8 mouse cellular contexts compared by ENCODE assay signal in genomic region chr1:52501090-52501489, GRCm38 (mm10). TPM values are rescaled to one million over a fixed set of nuclear protein-coding genes. Genes with fewer than 3 reads are reported as not detected.
A peak's percentile ranks its signal among the peaks of the same experiment; 100 is the strongest.
DNase-seq lines count a peak whose midpoint lies in the region; ATAC-seq and TF ChIP-seq lines count a peak whose summit lies in the region.

No protein-coding gene starts in this region.

- peaks cover 23% of the 10 kb centered on the region for H3K27me3 ChIP-seq in hindbrain, embryonic 10.5 days (ENCODE audit: insufficient read depth, poor library complexity, severe bottlenecking)
- no peaks in the 10 kb centered on the region for H3K27me3 ChIP-seq in hindbrain, embryonic 11.5 days (ENCODE audit: control insufficient read depth, insufficient read depth, low read length)
- no peaks in the 10 kb centered on the region for H3K27me3 ChIP-seq in hindbrain, embryonic 14.5 days (ENCODE audit: control insufficient read depth, insufficient read depth, low read length)
- H3K27me3 ChIP-seq in midbrain, embryonic 14.5 days (ENCODE audit: control insufficient read depth, insufficient read depth, low read length), result no peaks in the 10 kb centered on the region

- intact Hi-C loops in left cerebral cortex, postnatal 36 days (cut with DNase I), result loop anchor here (5.0 kb wide), 1 partner anchor 96 kb away; no protein-coding TSS in a partner anchor

- no peak for TF ChIP-seq CTCF in cortical plate, adult 2 months (IDR thresholded peaks at IDR 0.05; ENCODE audit: extremely low read depth, insufficient read depth, low read length)

- H3K4me2 ChIP-seq in hindbrain, embryonic 11.5 days (replicated peaks; ENCODE audit: low read depth, low read length), result no peak overlapping the region; the same call in 1 of the 2 replicates
- H3K4me2 ChIP-seq in hindbrain, embryonic 14.5 days (replicated peaks), result peak overlapping the region; percentile 87
- peak overlapping the region; percentile 92 for H3K4me2 ChIP-seq in midbrain, embryonic 14.5 days (ENCODE audit: low read length)

- no peak for ATAC-seq in hindbrain, embryonic 11.5 days (ENCODE audit: low FRiP score)
- no peak for ATAC-seq in hindbrain, embryonic 14.5 days (ENCODE audit: low FRiP score)
- no peak for ATAC-seq in midbrain, embryonic 14.5 days (ENCODE audit: low FRiP score, low TSS enrichment)

- peak overlapping the region; percentile 80 for H3K4me3 ChIP-seq in hindbrain, embryonic 10.5 days
- H3K4me3 ChIP-seq in hindbrain, embryonic 11.5 days (ENCODE audit: low read depth, low read length), result no peak overlapping the region
- H3K4me3 ChIP-seq in cortical plate, adult 2 months (ENCODE audit: insufficient read depth, low read length), result peak overlapping the region; percentile 84; the same call in 1 of the 2 replicates
- peak overlapping the region; percentile 85 for H3K4me3 ChIP-seq in hindbrain, embryonic 14.5 days (replicated peaks; ENCODE audit: low read length)
- peak overlapping the region; percentile 74 for H3K4me3 ChIP-seq in midbrain, embryonic 14.5 days (replicated peaks; ENCODE audit: low read depth, low read length)

- 82% methylated on average over 1 of the region's 1 CpGs for WGBS in hindbrain, embryonic 10.5 days
- 81% methylated on average over 1 of the region's 1 CpGs for WGBS in hindbrain, embryonic 11.5 days
- 61% methylated on average over 1 of the region's 1 CpGs for WGBS in hindbrain, embryonic 14.5 days
- WGBS in midbrain, embryonic 14.5 days, result 76% methylated on average over 1 of the region's 1 CpGs

- H3K4me1 ChIP-seq in hindbrain, embryonic 10.5 days (replicated peaks), result peaks cover 3% of the 10 kb centered on the region; the same call in 1 of the 2 replicates
- H3K4me1 ChIP-seq in hindbrain, embryonic 11.5 days (replicated peaks; ENCODE audit: control insufficient read depth, insufficient read depth, low read length), result no peaks in the 10 kb centered on the region
- peaks cover 4% of the 10 kb centered on the region; the same call in 1 of the 2 replicates for H3K4me1 ChIP-seq in cortical plate, adult 2 months (ENCODE audit: control insufficient read depth, insufficient read depth, low read length)
- 0 out of 2 replicates have a peak, but pooled peaks cover 5% of the 10 kb centered on the region for H3K4me1 ChIP-seq in hindbrain, embryonic 14.5 days (replicated peaks; ENCODE audit: control insufficient read depth, insufficient read depth, low read length)
- H3K4me1 ChIP-seq in midbrain, embryonic 14.5 days (ENCODE audit: control insufficient read depth, insufficient read depth, low read length), result 0 out of 2 replicates have a peak, but pooled peaks cover 3% of the 10 kb centered on the region

- no peak for DNase-seq in hindbrain, embryonic 10.5 days (ENCODE audit: low spot score)
- DNase-seq in hindbrain, embryonic 11.5 days (ENCODE audit: low spot score), result no peak
- no peak for DNase-seq in hindbrain, embryonic 14.5 days (ENCODE audit: low spot score)
- no peak for DNase-seq in midbrain, embryonic 14.5 days
- no peak for DNase-seq in left cerebral cortex, postnatal 36 days (ENCODE audit: low spot score in 2 of 2)
- no peak for DNase-seq in right cerebral cortex, adult 2 months (ENCODE audit: low spot score in 2 of 2)
- DNase-seq in adrenal gland, adult 8-10 months, result no peak

- H3K9ac ChIP-seq in hindbrain, embryonic 11.5 days (ENCODE audit: low read depth, low read length), result no peak overlapping the region
- peak overlapping the region; percentile 88; the same call in 1 of the 2 replicates for H3K9ac ChIP-seq in hindbrain, embryonic 14.5 days
- H3K9ac ChIP-seq in midbrain, embryonic 14.5 days (replicated peaks; ENCODE audit: low read length), result peak overlapping the region; percentile 80; the same call in 1 of the 2 replicates

- no peaks in the 10 kb centered on the region for H3K36me3 ChIP-seq in hindbrain, embryonic 10.5 days
- no peaks in the 10 kb centered on the region for H3K36me3 ChIP-seq in hindbrain, embryonic 11.5 days (ENCODE audit: control insufficient read depth, insufficient read depth, low read length)
- H3K36me3 ChIP-seq in hindbrain, embryonic 14.5 days (replicated peaks; ENCODE audit: control insufficient read depth, insufficient read depth), result no peaks in the 10 kb centered on the region
- no peaks in the 10 kb centered on the region for H3K36me3 ChIP-seq in midbrain, embryonic 14.5 days (ENCODE audit: control insufficient read depth, insufficient read depth, low read length)

- H3K27ac ChIP-seq in hindbrain, embryonic 10.5 days, result no peak overlapping the region
- no peak overlapping the region for H3K27ac ChIP-seq in hindbrain, embryonic 11.5 days (ENCODE audit: low read depth, low read length)
- H3K27ac ChIP-seq in cortical plate, adult 2 months (ENCODE audit: insufficient read depth, low read length), result peak overlapping the region; percentile 95
- H3K27ac ChIP-seq in hindbrain, embryonic 14.5 days, result no peak overlapping the region
- no peak overlapping the region for H3K27ac ChIP-seq in midbrain, embryonic 14.5 days (replicated peaks; ENCODE audit: low read depth, low read length)

- TF ChIP-seq POLR2A in cortical plate, adult 2 months (IDR thresholded peaks at IDR 0.05; ENCODE audit: extremely low read depth, insufficient read depth, low read length), result no peak

- no peaks in the 10 kb centered on the region for H3K9me3 ChIP-seq in hindbrain, embryonic 10.5 days
- H3K9me3 ChIP-seq in hindbrain, embryonic 11.5 days (ENCODE audit: control insufficient read depth, low read length), result no peaks in the 10 kb centered on the region
- H3K9me3 ChIP-seq in hindbrain, embryonic 14.5 days (ENCODE audit: control insufficient read depth, low read length), result no peaks in the 10 kb centered on the region
- H3K9me3 ChIP-seq in midbrain, embryonic 14.5 days (ENCODE audit: control insufficient read depth, low read length), result no peaks in the 10 kb centered on the region

RNA-seq across cellular contexts. Expression of gene Nab1, which starts 0.6 kb away (rescaled TPM):
- polyA plus RNA-seq in hindbrain, embryonic 10.5 days (2016; fragmentation: Nextera tagmentation; extraction: Ambion mirVana), result 3.8 and 4.3 TPM in 2 replicates
- 9.2 and 10.0 TPM in 2 replicates for polyA plus RNA-seq in hindbrain, embryonic 11.5 days (2014; fragmentation: Nextera tagmentation; extraction: Ambion mirVana)
- 15.6 and 15.8 TPM in 2 replicates for polyA plus RNA-seq in cortical plate, adult 2 months (2012; rRNA removed)
- 10.9 and 13.2 TPM in 2 replicates for polyA plus RNA-seq in hindbrain, embryonic 14.5 days (2014; fragmentation: Nextera tagmentation; extraction: Ambion mirVana)
- 5.3 and 6.0 TPM in 2 replicates for polyA plus RNA-seq in midbrain, embryonic 14.5 days (2014; fragmentation: Nextera tagmentation; extraction: Ambion mirVana)
- 10 to 100 TPM; 29.8 to 31.4 TPM for total RNA-seq in left cerebral cortex, postnatal 36 days (2021)
- 10 to 100 TPM; 56.8 to 59.1 (median 57.7) TPM for total RNA-seq in adrenal gland, adult 8-10 months (2022)
